Mouse (Mus musculus): ENCODE data around the gene Eif2ak1. TPM values are rescaled to one million over a fixed set of nuclear protein-coding genes. Genes with fewer than 3 reads are reported as not detected.

Eif2ak1 gene
- polyA plus RNA-seq, 1 experiment from 2014 or later: 46.3 TPM

DNA sequence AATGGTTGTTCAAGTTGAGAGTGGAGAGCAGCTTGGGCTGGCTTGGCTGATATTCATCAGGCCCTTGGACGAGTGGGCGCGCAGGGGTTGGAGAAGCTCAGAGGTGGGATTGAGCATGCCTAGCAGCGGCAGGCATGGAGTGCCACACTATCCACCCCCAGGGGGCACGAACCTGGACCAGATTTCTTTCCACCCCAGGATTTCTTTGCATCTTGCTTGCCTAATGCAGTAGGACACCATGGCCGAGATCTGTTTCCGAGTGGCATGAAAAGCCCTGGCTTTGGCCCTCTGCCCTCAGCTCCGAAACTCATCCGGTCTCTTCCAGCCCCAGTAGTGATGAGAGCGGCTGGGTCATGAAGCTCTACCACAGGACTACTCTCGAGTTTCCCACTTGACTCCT is 115.8 kb downstream of the Eif2ak1 start:
- H3K9ac ChIP-seq (replicated peaks): no peak overlapping the region
- H3K27ac ChIP-seq: no peak overlapping the region
- no peak for ATAC-seq
- H3K4me1 ChIP-seq (replicated peaks): no peaks in the 10 kb centered on the region
- no peak overlapping the region for H3K4me3 ChIP-seq (replicated peaks)
- H3K9me3 ChIP-seq: no peaks in the 10 kb centered on the region
- no peak overlapping the region for H3K4me2 ChIP-seq (replicated peaks)
- H3K36me3 ChIP-seq: peaks cover 38% of the 10 kb centered on the region
- WGBS: 88% methylated on average over 11 of the region's 11 CpGs
- no peaks in the 10 kb centered on the region for H3K27me3 ChIP-seq

DNA sequence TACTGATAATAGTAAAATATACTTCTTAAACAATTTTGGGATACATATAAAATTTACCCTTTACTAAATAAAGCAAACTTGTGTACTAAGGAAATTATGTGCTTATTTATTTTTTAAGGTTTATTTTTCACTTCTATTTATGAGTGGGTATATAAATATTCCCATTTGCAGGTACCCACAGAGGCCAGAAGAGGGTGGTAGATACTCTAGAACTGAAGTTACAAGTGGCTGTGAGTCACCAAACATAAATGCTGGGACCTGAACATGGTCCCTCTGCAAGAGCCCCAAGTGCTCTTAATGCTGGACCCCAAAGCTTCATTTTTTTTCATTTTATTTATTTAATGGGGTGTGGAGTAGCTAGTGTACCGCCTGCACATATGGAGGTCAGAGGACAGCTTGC is 116.3 kb downstream of the Eif2ak1 start:
- no peak for ATAC-seq
- H3K4me3 ChIP-seq (replicated peaks): no peak overlapping the region
- H3K4me2 ChIP-seq (replicated peaks): no peak overlapping the region
- no peak overlapping the region for H3K27ac ChIP-seq
- no peak overlapping the region for H3K9ac ChIP-seq (replicated peaks)
- H3K9me3 ChIP-seq: no peaks in the 10 kb centered on the region
- H3K36me3 ChIP-seq: peaks cover 33% of the 10 kb centered on the region
- no peaks in the 10 kb centered on the region for H3K27me3 ChIP-seq
- WGBS: 94% methylated on average over 1 of the region's 1 CpGs
- H3K4me1 ChIP-seq (replicated peaks): no peaks in the 10 kb centered on the region

DNA sequence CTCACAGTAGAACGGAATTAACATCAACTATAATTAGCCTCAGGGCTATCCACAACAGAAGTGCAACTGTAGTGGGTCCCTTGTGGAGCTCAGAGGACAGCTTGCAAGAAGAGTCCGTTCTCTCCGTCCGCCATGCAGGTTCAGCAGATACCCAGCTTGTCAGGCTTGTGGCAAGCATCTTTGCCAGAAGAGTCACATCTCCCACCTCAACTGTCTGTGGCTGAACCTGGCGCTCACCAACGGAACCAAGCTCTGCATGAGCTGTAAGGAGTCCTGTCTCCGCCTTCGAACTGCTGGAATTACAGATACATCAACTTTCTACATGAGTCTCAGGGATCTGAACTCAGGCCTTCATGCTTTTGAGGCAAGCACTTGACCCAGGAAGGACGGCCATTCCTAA is 118.6 kb downstream of the Eif2ak1 start:
- Histone ChIP-seq H3K36me3 (peaks cover 15% of the 10 kb centered on the region), H3K27ac (no peak overlapping the region), H3K4me1 (replicated peaks) (no peaks in the 10 kb centered on the region), H3K9ac (replicated peaks) (no peak overlapping the region), H3K27me3 (no peaks in the 10 kb centered on the region), H3K4me3 (replicated peaks) (no peak overlapping the region), H3K4me2 (replicated peaks) (no peak overlapping the region), H3K9me3 (no peaks in the 10 kb centered on the region)
- no peak for ATAC-seq
- 92% methylated on average over 9 of the region's 9 CpGs for WGBS

DNA sequence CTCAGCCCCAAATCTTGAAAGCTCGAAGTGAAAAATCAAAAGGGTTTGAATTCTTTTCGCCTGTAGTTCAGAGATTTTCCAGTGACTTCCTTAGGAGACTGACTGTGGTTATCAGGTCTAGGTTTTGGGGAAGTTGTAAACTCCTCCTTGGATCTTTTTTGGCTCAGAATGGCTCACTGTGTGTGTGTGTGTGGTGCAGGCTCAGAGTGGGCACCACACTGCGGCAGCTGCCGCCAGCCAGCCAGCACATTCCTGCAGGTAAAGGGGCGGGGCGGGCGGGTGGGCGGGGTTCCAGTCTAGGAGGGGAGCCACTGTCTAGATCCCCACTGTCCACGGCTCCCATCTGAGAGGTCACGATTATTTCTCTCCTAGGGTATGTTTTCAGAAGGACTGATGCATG is 124.0 kb downstream of the Eif2ak1 start:
- Histone ChIP-seq H3K27ac (no peak overlapping the region), H3K9ac (replicated peaks) (no peak overlapping the region), H3K4me1 (replicated peaks) (no peaks in the 10 kb centered on the region), H3K4me2 (replicated peaks) (no peak overlapping the region), H3K9me3 (no peaks in the 10 kb centered on the region; the same call in 1 of the 2 replicates), H3K4me3 (replicated peaks) (no peak overlapping the region), H3K36me3 (0 out of 2 replicates have a peak, but pooled peaks cover 2% of the 10 kb centered on the region), H3K27me3 (no peaks in the 10 kb centered on the region)
- 23% methylated on average over 10 of the region's 10 CpGs for WGBS
- no peak for ATAC-seq

DNA sequence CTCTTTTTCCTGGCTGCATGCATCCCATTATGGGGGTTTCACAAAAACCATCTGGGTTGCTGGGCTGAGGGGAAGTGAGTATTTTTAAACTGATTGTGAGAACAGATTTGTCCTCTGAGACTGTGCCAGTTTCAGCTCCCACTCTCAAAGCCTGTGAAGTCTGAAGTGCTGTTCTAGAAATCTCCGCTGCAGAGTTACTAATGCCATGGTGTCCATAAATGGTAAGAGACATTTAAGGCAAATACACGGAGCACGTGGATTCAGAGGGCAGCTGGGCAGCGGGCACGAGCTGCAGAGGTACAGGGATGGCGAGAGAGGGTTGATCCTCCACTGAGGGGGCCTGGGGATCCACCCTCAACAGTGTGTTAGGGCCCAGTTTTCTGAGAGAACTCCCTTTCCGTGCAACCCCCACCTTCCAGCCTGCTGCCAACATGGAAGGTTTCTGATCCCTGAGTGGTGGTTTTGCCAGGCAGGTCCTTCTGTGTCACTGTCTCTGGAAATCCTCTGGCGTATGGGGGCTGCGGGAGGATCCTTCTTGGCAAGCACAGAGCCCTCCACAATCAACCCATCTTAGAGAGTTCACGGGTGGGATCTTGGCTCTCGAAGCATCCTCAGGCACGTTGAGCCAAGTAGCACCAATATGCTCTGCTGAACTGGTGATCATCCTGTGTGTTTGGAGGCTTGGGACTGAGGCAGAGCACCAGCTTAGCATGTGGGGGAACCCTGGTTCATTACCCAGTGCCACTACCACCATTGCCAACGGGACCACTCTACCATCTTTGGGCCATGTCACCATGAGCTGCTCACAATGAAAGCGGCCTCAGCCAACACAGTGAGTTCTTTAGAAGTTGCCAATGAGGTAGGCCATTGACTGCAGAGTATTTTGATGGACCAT is 125.9 kb downstream of the Eif2ak1 start:
- H3K4me1 ChIP-seq (replicated peaks): no peaks in the 10 kb centered on the region
- 0 out of 2 replicates have a peak, but pooled peaks cover 2% of the 10 kb centered on the region for H3K36me3 ChIP-seq
- H3K9me3 ChIP-seq: no peaks in the 10 kb centered on the region; the same call in 1 of the 2 replicates
- 90% methylated on average over 14 of the region's 14 CpGs for WGBS
- no peak overlapping the region for H3K4me3 ChIP-seq (replicated peaks)
- H3K4me2 ChIP-seq (replicated peaks): no peak overlapping the region
- H3K9ac ChIP-seq (replicated peaks): no peak overlapping the region
- no peak overlapping the region for H3K27ac ChIP-seq
- H3K27me3 ChIP-seq: no peaks in the 10 kb centered on the region
- ATAC-seq: no peak

DNA sequence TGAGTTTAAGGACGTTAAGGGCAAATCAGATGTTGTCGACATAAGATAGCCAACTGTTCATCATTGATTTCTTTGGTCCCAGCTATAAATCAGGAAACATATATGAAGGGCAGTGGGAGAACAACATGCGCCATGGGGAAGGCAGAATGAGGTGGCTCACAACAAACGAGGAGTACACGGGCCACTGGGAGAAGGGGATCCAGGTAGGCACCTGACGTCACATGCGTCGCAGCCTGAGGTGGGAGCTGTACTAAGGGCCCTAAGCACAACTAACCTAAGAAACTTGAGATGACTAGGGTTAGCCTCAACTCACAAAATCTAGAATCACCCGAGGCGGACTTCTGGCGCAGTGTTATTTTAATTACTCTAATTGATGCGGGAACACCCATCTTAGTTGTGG is 130.8 kb downstream of the Eif2ak1 start:
- Histone ChIP-seq H3K4me3 (replicated peaks) (no peak overlapping the region), H3K9me3 (no peaks in the 10 kb centered on the region; the same call in 1 of the 2 replicates), H3K4me2 (replicated peaks) (no peak overlapping the region), H3K27me3 (no peaks in the 10 kb centered on the region), H3K9ac (replicated peaks) (no peak overlapping the region), H3K27ac (no peak overlapping the region), H3K4me1 (replicated peaks) (no peaks in the 10 kb centered on the region), H3K36me3 (no peaks in the 10 kb centered on the region)
- 89% methylated on average over 12 of the region's 12 CpGs for WGBS
- no peak for ATAC-seq

DNA sequence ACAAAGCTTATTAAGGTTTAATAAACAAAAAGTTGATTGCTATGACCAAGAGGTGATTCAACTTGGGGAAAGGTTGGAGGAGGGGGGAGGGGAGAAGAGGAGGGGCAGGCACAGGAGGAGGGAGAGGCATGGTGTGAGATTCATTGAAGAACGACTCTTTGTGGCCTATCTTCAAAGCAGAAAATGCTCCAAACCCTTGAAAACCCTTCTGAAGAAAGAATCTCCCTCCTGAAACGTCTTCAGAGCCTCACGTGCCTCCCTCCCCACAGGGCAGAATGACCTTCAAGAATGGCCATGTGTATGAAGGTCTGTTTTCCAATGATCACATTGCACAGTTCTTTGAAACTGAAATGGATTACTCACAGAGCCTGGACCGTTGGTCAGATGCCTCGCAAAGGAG is 132.4 kb downstream of the Eif2ak1 start:
- Histone ChIP-seq H3K4me1 (replicated peaks) (no peaks in the 10 kb centered on the region), H3K36me3 (no peaks in the 10 kb centered on the region), H3K27ac (no peak overlapping the region), H3K27me3 (no peaks in the 10 kb centered on the region), H3K9ac (replicated peaks) (no peak overlapping the region), H3K4me2 (replicated peaks) (no peak overlapping the region), H3K4me3 (replicated peaks) (no peak overlapping the region), H3K9me3 (no peaks in the 10 kb centered on the region; the same call in 1 of the 2 replicates)
- no peak for ATAC-seq
- 37% methylated on average over 5 of the region's 5 CpGs for WGBS

Other genes starting within 250 kb of the Eif2ak1 start
- 29.2 and 31.5 TPM in 2 replicates for gene Cyth3, start 195.3 kb upstream of the Eif2ak1 start, polyA plus RNA-seq (2015; fragmentation: Nextera tagmentation; extraction: Ambion mirVana)
- gene Usp42, start 85.5 kb upstream of the Eif2ak1 start, polyA plus RNA-seq (2015; fragmentation: Nextera tagmentation; extraction: Ambion mirVana): 31.5 and 32.6 TPM in 2 replicates
- 0.43 and 0.59 TPM in 2 replicates for gene Ankrd61, start 79.9 kb downstream of the Eif2ak1 start, polyA plus RNA-seq (2015; fragmentation: Nextera tagmentation; extraction: Ambion mirVana)
- 82.0 and 82.6 TPM in 2 replicates for gene Aimp2, start 92.1 kb downstream of the Eif2ak1 start, polyA plus RNA-seq (2015; fragmentation: Nextera tagmentation; extraction: Ambion mirVana)
- gene Pms2, start 92.2 kb downstream of the Eif2ak1 start, polyA plus RNA-seq (2015; fragmentation: Nextera tagmentation; extraction: Ambion mirVana): 26.1 and 28.2 TPM in 2 replicates
- gene Gm42421, start 110.4 kb downstream of the Eif2ak1 start, polyA plus RNA-seq (2015; fragmentation: Nextera tagmentation; extraction: Ambion mirVana): 1.4 and 2.3 TPM in 2 replicates
- gene Rsph10b, start 115.2 kb downstream of the Eif2ak1 start, polyA plus RNA-seq (2015; fragmentation: Nextera tagmentation; extraction: Ambion mirVana): 2.2 and 2.4 TPM in 2 replicates
- 94.6 and 95.6 TPM in 2 replicates for gene Ccz1, start 197.1 kb downstream of the Eif2ak1 start, polyA plus RNA-seq (2015; fragmentation: Nextera tagmentation; extraction: Ambion mirVana)
- gene Ocm, start 208.9 kb downstream of the Eif2ak1 start, polyA plus RNA-seq (2015; fragmentation: Nextera tagmentation; extraction: Ambion mirVana): not detected in 2 replicates